In the genomic region with DNA sequence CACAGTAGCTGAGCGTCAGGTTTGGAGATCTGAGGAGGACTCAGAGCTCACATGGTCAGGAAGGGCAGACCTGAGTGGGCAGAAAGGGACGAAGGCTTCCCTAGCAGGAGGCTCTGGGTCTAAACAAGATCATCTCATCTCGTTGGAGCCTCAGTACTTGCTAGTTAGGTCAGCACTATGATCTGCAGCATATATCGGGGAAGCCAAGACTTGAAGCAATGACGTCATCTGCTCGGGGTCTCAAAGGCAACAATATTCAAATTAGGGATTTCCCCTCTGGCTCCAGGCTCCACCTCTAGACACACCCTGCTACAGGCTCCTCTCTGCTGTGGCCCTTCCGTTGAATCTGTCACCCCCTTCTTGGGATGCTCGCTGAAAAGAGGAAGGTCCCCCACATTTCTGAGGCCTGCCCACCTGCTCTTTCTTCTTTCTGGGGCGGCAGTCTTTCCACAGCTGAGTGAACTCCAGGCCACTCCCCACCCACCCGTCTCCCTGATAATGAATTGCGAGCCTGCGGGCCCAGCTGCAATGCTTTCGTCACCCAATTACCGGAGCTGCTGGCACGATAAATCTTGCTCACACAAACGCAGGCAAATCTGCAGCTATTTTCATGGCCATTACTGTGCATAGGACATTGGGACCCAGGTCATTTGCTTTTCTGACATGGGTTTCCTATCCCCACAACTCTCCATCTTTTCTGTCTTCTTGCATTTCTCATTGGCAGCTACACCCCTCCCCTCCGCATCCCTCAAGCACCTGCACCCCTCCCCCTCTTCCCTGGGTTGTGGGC, we compare ENCODE assay signal across 8 mouse cellular contexts. TPM values are rescaled to one million over a fixed set of nuclear protein-coding genes. Genes with fewer than 3 reads are reported as not detected.
DNase-seq lines count a peak whose midpoint lies in the region; ATAC-seq and TF ChIP-seq lines count a peak whose summit lies in the region.
"Had no signal": no experiment of that assay in that cellular context is flagged by ENCODE, and none has a peak within 500 bp of the region (broad histone marks: within the 10 kb centered on the region; RNA-seq: fewer than 3 reads in every experiment).

No protein-coding gene starts in this region.

- no peaks in the 10 kb centered on the region for H3K36me3 ChIP-seq in liver, postnatal 0 days (replicated peaks; ENCODE audit: insufficient read depth, low read length)
- H3K36me3 ChIP-seq in liver, embryonic 11.5 days (ENCODE audit: control insufficient read depth, insufficient read depth, low read length), result no peaks in the 10 kb centered on the region
- no peaks in the 10 kb centered on the region for H3K36me3 ChIP-seq in heart, embryonic 15.5 days

- no peak overlapping the region for H3K9ac ChIP-seq in liver, postnatal 0 days (replicated peaks)
- no peak overlapping the region for H3K9ac ChIP-seq in liver, embryonic 11.5 days (ENCODE audit: low read depth, low read length)
- H3K9ac ChIP-seq in heart, embryonic 15.5 days, result no peak overlapping the region

- no peaks in the 10 kb centered on the region for H3K9me3 ChIP-seq in liver, postnatal 0 days (ENCODE audit: low read length)
- H3K9me3 ChIP-seq in liver, embryonic 11.5 days (ENCODE audit: control insufficient read depth, low read length), result no peaks in the 10 kb centered on the region
- no peaks in the 10 kb centered on the region for H3K9me3 ChIP-seq in heart, embryonic 15.5 days (replicated peaks)

- no peak for TF ChIP-seq CTCF in liver, postnatal 0 days (IDR thresholded peaks at IDR 0.05; ENCODE audit: low read depth)

- peaks cover 7% of the 10 kb centered on the region for H3K4me1 ChIP-seq in liver, postnatal 0 days (ENCODE audit: insufficient read depth)
- peaks cover 4% of the 10 kb centered on the region for H3K4me1 ChIP-seq in liver, embryonic 11.5 days (replicated peaks; ENCODE audit: control insufficient read depth, insufficient read depth, low read length)
- H3K4me1 ChIP-seq in heart, embryonic 15.5 days (replicated peaks), result peaks cover 8% of the 10 kb centered on the region

- TF ChIP-seq EP300 in liver, postnatal 0 days (IDR thresholded peaks at IDR 0.05; ENCODE audit: low read depth), result no peak

- DNase-seq in liver, postnatal 0 days, result peak; percentile 47
- DNase-seq in liver, embryonic 11.5 days (ENCODE audit: low spot score), result no peak
- DNase-seq in embryo, embryonic 11 days, result peak; percentile 64
- peak; percentile 9 for DNase-seq in lung, postnatal 25 days (ENCODE audit: low spot score)
- peak; percentile 14 for DNase-seq in skeletal muscle tissue, adult 2 months (ENCODE audit: low read depth, low spot score)
- DNase-seq in ovary, postnatal 14 days (ENCODE audit: low spot score), result no peak

- H3K27me3 ChIP-seq in liver, postnatal 0 days (ENCODE audit: insufficient read depth, low read length), result 0 out of 2 replicates have a peak, but pooled peaks cover 9% of the 10 kb centered on the region
- peaks cover 11% of the 10 kb centered on the region for H3K27me3 ChIP-seq in liver, embryonic 11.5 days (replicated peaks; ENCODE audit: control insufficient read depth, insufficient read depth, low read length)
- H3K27me3 ChIP-seq in heart, embryonic 15.5 days, result peaks cover 24% of the 10 kb centered on the region

- peak; percentile 53 for ATAC-seq in liver, postnatal 0 days
- ATAC-seq in liver, embryonic 11.5 days (replicated peaks; ENCODE audit: low FRiP score), result no peak
- no peak for ATAC-seq in heart, embryonic 15.5 days (replicated peaks; ENCODE audit: insufficient number of reproducible peaks, insufficient read depth, low FRiP score, low read depth)

- WGBS in liver, postnatal 0 days (ENCODE audit: insufficient replicate concordance), result 14% methylated on average over 17 of the region's 17 CpGs
- WGBS in liver, embryonic 11.5 days, result 20% methylated on average over 17 of the region's 17 CpGs
- 16% methylated on average over 17 of the region's 17 CpGs for WGBS in heart, embryonic 15.5 days

- no peak overlapping the region for H3K27ac ChIP-seq in liver, postnatal 0 days (ENCODE audit: low read depth)
- H3K27ac ChIP-seq in liver, embryonic 11.5 days (ENCODE audit: low read depth, low read length), result no peak overlapping the region
- H3K27ac ChIP-seq in heart, embryonic 15.5 days, result no peak overlapping the region

- no peak overlapping the region for H3K4me3 ChIP-seq in liver, postnatal 0 days (ENCODE audit: low read depth, low read length)
- H3K4me3 ChIP-seq in liver, embryonic 11.5 days (ENCODE audit: low read depth, low read length), result no peak overlapping the region
- H3K4me3 ChIP-seq in heart, embryonic 15.5 days, result no peak overlapping the region

- H3K4me2 ChIP-seq in liver, postnatal 0 days (ENCODE audit: low read depth, low read length), result peak overlapping the region; percentile 1; the same call in 1 of the 2 replicates
- H3K4me2 ChIP-seq in liver, embryonic 11.5 days, result no peak overlapping the region
- peak overlapping the region; percentile 31 for H3K4me2 ChIP-seq in heart, embryonic 15.5 days

RNA-seq across cellular contexts. Expression of gene Olfr521, which starts 32.1 kb away (rescaled TPM):
- polyA plus RNA-seq in liver, postnatal 0 days (2015; fragmentation: Nextera tagmentation; extraction: Ambion mirVana), result not detected in 2 replicates
- not detected in 2 replicates for polyA plus RNA-seq in liver, embryonic 11.5 days (2014; fragmentation: Nextera tagmentation; extraction: Ambion mirVana)
- not detected in 2 replicates for polyA plus RNA-seq in heart, embryonic 15.5 days (2015; fragmentation: Nextera tagmentation; extraction: Ambion mirVana)
- polyA plus RNA-seq: lung, embryonic 16.5 days had no signal

RNA-seq across cellular contexts. Expression of gene Neu3, which starts 32.8 kb away (rescaled TPM):
- polyA plus RNA-seq in liver, postnatal 0 days (2015; fragmentation: Nextera tagmentation; extraction: Ambion mirVana), result 2.4 and 2.9 TPM in 2 replicates
- polyA plus RNA-seq in liver, embryonic 11.5 days (2014; fragmentation: Nextera tagmentation; extraction: Ambion mirVana), result 5.4 and 5.9 TPM in 2 replicates
- 3.3 and 4.5 TPM in 2 replicates for polyA plus RNA-seq in heart, embryonic 15.5 days (2015; fragmentation: Nextera tagmentation; extraction: Ambion mirVana)

Comparison
In these comparisons a context has a peak if more than half of its experiments do, and no peak if none do; other contexts are left out.
1. DNase-seq: peak in liver, postnatal 0 days (single experiment), embryo, embryonic 11 days (single experiment), lung, postnatal 25 days (single experiment) and skeletal muscle tissue, adult 2 months (single experiment); none in liver, embryonic 11.5 days (single experiment) and ovary, postnatal 14 days (single experiment).